9 mouse cellular contexts compared by ENCODE assay signal in genomic region chr8:11392739-11393138, GRCm38 (mm10).
DNase-seq lines count a peak whose midpoint lies in the region; ATAC-seq and TF ChIP-seq lines count a peak whose summit lies in the region.
"Had no signal": no experiment of that assay in that cellular context is flagged by ENCODE, and none has a peak within 500 bp of the region (broad histone marks: within the 10 kb centered on the region; RNA-seq: fewer than 3 reads in every experiment).

No protein-coding gene starts in this region.

- no peak overlapping the region for H3K9ac ChIP-seq in intestine, embryonic 15.5 days
- H3K9ac ChIP-seq in liver, embryonic 11.5 days (ENCODE audit: low read depth, low read length), result no peak overlapping the region
- H3K9ac ChIP-seq: liver, embryonic 15.5 days had no signal

- peaks cover 4% of the 10 kb centered on the region; the same call in 1 of the 2 replicates for H3K9me3 ChIP-seq in G1E (replicated peaks)
- no peaks in the 10 kb centered on the region for H3K9me3 ChIP-seq in intestine, embryonic 15.5 days
- H3K9me3 ChIP-seq in liver, embryonic 11.5 days (ENCODE audit: control insufficient read depth, low read length), result no peaks in the 10 kb centered on the region
- H3K9me3 ChIP-seq: liver, embryonic 15.5 days had no signal

- peak overlapping the region; percentile 84 for H3K27ac ChIP-seq in intestine, embryonic 15.5 days
- H3K27ac ChIP-seq in liver, embryonic 11.5 days (ENCODE audit: low read depth, low read length), result no peak overlapping the region

- H3K4me3 ChIP-seq in G1E (ENCODE audit: low read depth, low read length), result no peak overlapping the region
- no peak overlapping the region for H3K4me3 ChIP-seq in intestine, embryonic 15.5 days (replicated peaks)
- no peak overlapping the region for H3K4me3 ChIP-seq in liver, embryonic 11.5 days (ENCODE audit: low read depth, low read length)
- H3K4me3 ChIP-seq: liver, embryonic 15.5 days had no signal

- WGBS in intestine, embryonic 15.5 days, result 12% methylated on average over 1 of the region's 1 CpGs
- 13% methylated on average over 1 of the region's 1 CpGs for WGBS in liver, embryonic 11.5 days

- DNase-seq in A20 (ENCODE audit: low read depth, low spot score) (peak; percentile 48), G1E (ENCODE audit: low spot score) (peak; percentile 40)
- peak; percentile 18 for DNase-seq in cerebellum, adult 9-10 months
- peak; percentile 63 to 66 for DNase-seq in frontal cortex, postnatal 36 days (ENCODE audit: low spot score in 2 of 2)
- peak; percentile 56 for DNase-seq in liver, embryonic 11.5 days (ENCODE audit: low spot score)
- peak; percentile 67 for DNase-seq in right cerebral cortex, postnatal 14 days

- no peak for ATAC-seq in G1E (ENCODE audit: extremely low read depth, insufficient number of reproducible peaks, low FRiP score, poor library complexity, severe bottlenecking)
- peak; percentile 74 for ATAC-seq in intestine, embryonic 15.5 days
- no peak for ATAC-seq in liver, embryonic 11.5 days (replicated peaks; ENCODE audit: low FRiP score)
- no peak for ATAC-seq in inflammation-experienced regulatory T-cells, adult 6 months

- peaks cover 24% of the 10 kb centered on the region for H3K27me3 ChIP-seq in G1E (ENCODE audit: insufficient read depth, low read length)
- H3K27me3 ChIP-seq in intestine, embryonic 15.5 days (replicated peaks), result no peaks in the 10 kb centered on the region
- no peaks in the 10 kb centered on the region for H3K27me3 ChIP-seq in liver, embryonic 11.5 days (replicated peaks; ENCODE audit: control insufficient read depth, insufficient read depth, low read length)
- H3K27me3 ChIP-seq: liver, embryonic 15.5 days had no signal

- TF ChIP-seq CTCF in G1E (IDR thresholded peaks at IDR 0.05; ENCODE audit: low read depth, low read length), result peak; percentile 84

- no peaks in the 10 kb centered on the region for H3K36me3 ChIP-seq in G1E (replicated peaks)
- H3K36me3 ChIP-seq in intestine, embryonic 15.5 days, result no peaks in the 10 kb centered on the region
- H3K36me3 ChIP-seq in liver, embryonic 11.5 days (ENCODE audit: control insufficient read depth, insufficient read depth, low read length), result no peaks in the 10 kb centered on the region
- H3K36me3 ChIP-seq: liver, embryonic 15.5 days had no signal

- H3K4me2 ChIP-seq in intestine, embryonic 15.5 days (replicated peaks), result no peak overlapping the region
- no peak overlapping the region for H3K4me2 ChIP-seq in liver, embryonic 11.5 days
- H3K4me2 ChIP-seq: liver, embryonic 15.5 days had no signal

- no peaks in the 10 kb centered on the region for H3K4me1 ChIP-seq in G1E (ENCODE audit: insufficient read depth, low read depth, low read length)
- peaks cover 11% of the 10 kb centered on the region for H3K4me1 ChIP-seq in intestine, embryonic 15.5 days (replicated peaks)
- H3K4me1 ChIP-seq in liver, embryonic 11.5 days (replicated peaks; ENCODE audit: control insufficient read depth, insufficient read depth, low read length), result no peaks in the 10 kb centered on the region
